Mouse (Mus musculus) G1E (cell line): ENCODE measurements around the gene Srd5a1.

ENCODE experiments used
- CTCF ChIP-seq: IDR thresholded peaks from 2 replicates; pipeline ENCODE4 v1.5.1; 2012; ENCODE audit warnings: low read depth, low read length, inconsistent platforms, mixed read lengths
- GATA2 ChIP-seq: IDR thresholded peaks from 2 replicates; pipeline ENCODE4 v1.6.1; 2012; ENCODE audit warnings: low read depth, low read length, inconsistent platforms, borderline replicate concordance
- POLR2AphosphoS5 ChIP-seq: IDR thresholded peaks from 2 replicates; pipeline ENCODE4 v1.6.1; 2012; ENCODE audit warnings: low read depth, low read length, inconsistent platforms; ENCODE audit not compliant: insufficient replicate concordance

DNA sequence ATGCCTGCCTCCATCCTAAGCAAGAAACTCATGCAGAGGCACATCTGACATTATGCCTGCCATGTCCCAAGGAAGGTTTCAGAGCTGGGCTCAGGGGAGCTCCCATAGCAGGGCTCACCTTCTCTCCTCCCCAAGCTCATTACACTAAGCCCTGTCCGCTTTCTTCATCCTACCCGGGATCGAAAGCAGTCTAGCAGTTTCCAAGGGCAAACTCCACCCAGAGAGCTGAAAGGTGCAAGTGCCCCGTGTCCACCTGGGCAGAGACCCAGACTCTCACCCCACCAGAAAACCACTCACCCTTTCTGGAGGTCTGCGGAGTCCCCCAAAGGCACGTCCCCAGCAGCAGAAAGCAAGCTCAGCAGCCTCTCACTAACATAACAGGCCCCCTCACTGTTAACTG, 80.3 kb downstream of the Srd5a1 start:
- TF ChIP-seq CTCF, result no peak
- TF ChIP-seq GATA2, result no peak
- TF ChIP-seq POLR2AphosphoS5, result no peak
